Mouse (Mus musculus) layer of hippocampus, adult 2 months (tissue): Measurements from ENCODE around the gene Nek7. TPM values are rescaled to one million over a fixed set of nuclear protein-coding genes. Genes with fewer than 3 reads are reported as not detected.

Source experiments
- DNase-seq, 2 experiments: peaks; one replicate each; pipeline ENCODE4 v3.0.0; 2022; ENCODE audit warnings: low spot score in 2 of 2
- H3K27ac ChIP-seq: fragments of 200-600 bp; 2 replicates; pipeline ENCODE4 v1.8.1; 2022
- H3K4me3 ChIP-seq: fragments of 200-600 bp; 2 replicates; pipeline ENCODE4 v1.8.1; 2022; ENCODE audit warnings: mild to moderate bottlenecking
- CTCF ChIP-seq: fragments of 200-600 bp; conservative IDR thresholded peaks from 2 replicates; pipeline ENCODE4 v1.8.1; 2022; ENCODE audit warnings: antibody characterized with exemption, mild to moderate bottlenecking, moderate library complexity
- total RNA-seq, 2 experiments: library from RNA; stranded (reverse); gene quantifications; 2 replicates each; pipeline ENCODE4 v1.2.3; 2021

Gene Nek7
- total RNA-seq, 2 experiments from 2014 or later = 33.9 to 34.9 TPM

- Histone ChIP-seq H3K4me3 (no peak overlapping the region), H3K27ac (no peak overlapping the region)
- no peak for DNase-seq
- TF ChIP-seq CTCF = no peak
These were observed 77.8 kb downstream of the Nek7 start for GRCm38 (mm10) chr1:138542170-138542515.

- TF ChIP-seq CTCF = no peak
- no peak overlapping the region for H3K27ac ChIP-seq
- DNase-seq = no peak
These were observed 78.3 kb downstream of the Nek7 start for GRCm38 (mm10) chr1:138541495-138542169.

GRCm38 (mm10) chr1:138539713-138540112 is 80.2 kb downstream of the Nek7 start:
- no peak for DNase-seq
- Histone ChIP-seq H3K4me3 (no peak overlapping the region), H3K27ac (no peak overlapping the region)
- TF ChIP-seq CTCF = no peak

More at GRCm38 (mm10) chr1:138541495-138542169, 78.3 kb downstream of the Nek7 start:
- no peak overlapping the region for H3K4me3 ChIP-seq

- Histone ChIP-seq H3K4me3 (no peak overlapping the region), H3K27ac (no peak overlapping the region)
- no peak for TF ChIP-seq CTCF
- DNase-seq = no peak
These were observed 81.7 kb downstream of the Nek7 start for GRCm38 (mm10) chr1:138538217-138538616.

GRCm38 (mm10) chr1:138535758-138536574 is 84.0 kb downstream of the Nek7 start:
- DNase-seq = no peak
- Histone ChIP-seq H3K27ac (no peak overlapping the region), H3K4me3 (no peak overlapping the region)
- no peak for TF ChIP-seq CTCF

DNA sequence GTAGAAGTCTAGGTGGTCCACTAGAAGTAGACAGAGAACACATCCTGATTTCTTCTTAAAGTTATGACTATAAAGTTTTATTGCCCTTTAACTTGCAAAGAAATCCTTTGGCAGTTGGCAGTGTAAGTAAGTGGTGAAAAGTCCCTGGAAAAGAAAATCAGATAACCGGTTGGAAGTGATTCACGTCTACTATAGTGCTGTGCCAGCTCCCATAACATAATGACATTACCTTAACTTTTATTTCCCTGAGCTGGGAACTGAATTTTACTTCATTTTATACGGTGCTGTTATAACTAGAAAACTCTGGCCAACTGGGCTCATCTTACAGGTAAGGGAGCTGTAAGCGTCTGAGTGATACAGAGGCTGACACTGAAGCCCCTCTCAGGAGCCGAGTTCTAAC is 89.3 kb downstream of the Nek7 start:
- H3K27ac ChIP-seq = no peak overlapping the region
- DNase-seq = no peak
- no peak overlapping the region for H3K4me3 ChIP-seq
- no peak for TF ChIP-seq CTCF

DNA sequence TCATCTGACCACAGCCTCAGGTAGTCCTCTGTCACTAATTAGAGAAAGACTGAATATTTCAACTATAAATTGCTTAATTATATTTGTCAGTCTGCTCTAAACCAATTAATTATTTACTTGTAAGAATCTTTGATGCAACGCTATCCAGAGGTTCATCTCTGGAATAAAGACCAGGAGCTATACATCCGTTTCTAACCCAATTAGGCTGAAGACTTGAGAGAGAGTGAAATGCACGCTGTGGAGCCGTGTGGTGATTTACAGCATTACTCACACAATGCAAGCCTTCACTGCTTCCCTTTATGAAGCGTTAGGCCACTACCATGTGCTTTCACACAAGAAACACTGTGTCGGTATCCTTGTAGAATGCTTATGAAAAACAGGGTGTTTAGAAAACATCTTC is 96.0 kb downstream of the Nek7 start:
- no peak for TF ChIP-seq CTCF
- Histone ChIP-seq H3K27ac (no peak overlapping the region), H3K4me3 (no peak overlapping the region)
- no peak for DNase-seq

DNA sequence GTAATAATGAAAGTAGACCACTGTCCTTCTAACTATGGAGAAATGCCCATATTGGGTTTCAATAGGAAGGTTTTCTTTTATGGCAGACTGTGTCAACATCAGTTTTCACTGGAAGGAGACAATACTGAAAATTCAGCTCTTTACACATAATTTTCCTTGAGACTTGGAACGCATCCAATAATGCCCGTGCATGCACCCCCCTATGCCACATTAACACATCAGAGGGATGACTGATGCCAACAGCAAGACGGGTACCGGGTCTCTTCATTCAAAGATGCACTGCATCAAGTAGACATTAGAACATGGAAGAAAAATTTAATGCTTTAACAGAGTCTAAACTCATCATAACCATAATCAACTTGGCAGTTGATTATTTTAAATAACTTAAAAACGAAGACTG is 101.7 kb downstream of the Nek7 start:
- TF ChIP-seq CTCF = no peak
- DNase-seq = no peak
- H3K4me3 ChIP-seq = no peak overlapping the region
- no peak overlapping the region for H3K27ac ChIP-seq

DNA sequence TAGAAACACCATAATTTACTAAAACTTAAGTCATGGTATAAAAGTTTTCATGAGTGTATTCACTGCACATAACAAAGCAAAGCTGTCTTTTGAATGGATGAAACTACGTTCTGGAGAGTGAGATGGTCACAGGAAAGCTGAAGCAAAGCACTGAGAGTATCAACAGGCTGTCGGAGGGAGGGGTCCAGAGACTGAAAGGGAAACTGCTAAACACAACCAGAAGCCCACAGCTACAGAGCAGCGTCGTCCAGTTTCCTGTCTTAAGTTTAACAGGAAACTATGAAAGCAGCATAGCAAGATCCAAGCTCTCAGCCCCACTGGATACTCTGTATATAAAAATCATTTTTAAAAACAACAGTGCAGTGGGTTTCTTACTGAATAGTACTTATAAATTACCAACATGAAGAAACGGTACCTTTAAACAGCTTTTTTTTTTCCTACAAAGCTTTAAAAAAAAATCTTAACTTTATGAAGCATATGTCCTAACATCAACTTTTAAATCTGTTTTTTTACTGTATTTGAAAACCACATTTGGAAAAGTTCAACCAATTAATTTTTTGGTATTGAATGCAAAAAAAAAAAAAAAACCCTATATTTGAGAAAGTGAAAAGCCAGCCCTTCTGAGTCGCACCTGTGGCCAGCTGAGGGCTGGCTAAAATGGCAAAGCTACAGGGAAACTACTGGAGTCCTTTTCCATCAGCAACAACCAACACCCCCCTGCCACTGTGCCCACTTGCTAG is 102.4 kb downstream of the Nek7 start:
- Histone ChIP-seq H3K4me3 (no peak overlapping the region), H3K27ac (no peak overlapping the region)
- TF ChIP-seq CTCF = no peak
- DNase-seq = no peak

- no peak for TF ChIP-seq CTCF
- DNase-seq = no peak
- no peak overlapping the region for H3K27ac ChIP-seq
- H3K4me3 ChIP-seq = no peak overlapping the region
These were observed 103.0 kb downstream of the Nek7 start for GRCm38 (mm10) chr1:138516946-138517345.

GRCm38 (mm10) chr1:138515362-138515761 is 104.6 kb downstream of the Nek7 start:
- no peak overlapping the region for H3K27ac ChIP-seq

GRCm38 (mm10) chr1:138513982-138514381 is 106.0 kb downstream of the Nek7 start:
- no peak for TF ChIP-seq CTCF
- Histone ChIP-seq H3K27ac (no peak overlapping the region), H3K4me3 (no peak overlapping the region)
- DNase-seq = no peak

More at GRCm38 (mm10) chr1:138515362-138515761, 104.6 kb downstream of the Nek7 start:
- TF ChIP-seq CTCF = no peak
- DNase-seq = no peak
- H3K4me3 ChIP-seq = no peak overlapping the region

DNA sequence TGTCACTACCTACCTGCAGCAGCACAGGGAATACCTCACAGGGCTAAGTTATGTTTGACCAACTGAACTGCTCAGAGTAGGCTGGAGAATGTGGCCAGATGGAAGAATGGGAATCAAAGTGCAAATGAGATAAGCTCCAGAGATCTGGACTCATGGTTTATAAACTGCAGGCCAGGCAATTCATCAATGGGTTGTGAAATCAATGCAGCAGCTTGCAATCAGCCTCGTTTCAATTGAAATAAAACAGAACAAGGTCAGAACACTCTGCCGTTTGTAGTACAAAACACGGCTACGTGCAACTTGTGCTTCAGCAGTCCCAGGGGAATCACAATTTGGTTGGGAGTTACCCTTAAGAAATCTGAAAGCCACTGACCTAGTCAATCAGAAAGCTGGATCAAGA is 109.4 kb downstream of the Nek7 start:
- no peak overlapping the region for H3K4me3 ChIP-seq
- no peak for TF ChIP-seq CTCF
- no peak overlapping the region for H3K27ac ChIP-seq
- no peak for DNase-seq
